Mouse (Mus musculus) cerebellum, adult 2 months (tissue): Measurements from ENCODE around the gene Zbtb3.

Source experiments
- CTCF ChIP-seq: fragments of 200-500 bp; IDR thresholded peaks from 2 replicates; pipeline ENCODE4 v1.5.1; 2011; ENCODE audit warnings: low read depth, mild to moderate bottlenecking, control low read depth, low read length, moderate library complexity, borderline replicate concordance; ENCODE audit not compliant: insufficient read depth
- POLR2A ChIP-seq: fragments of 200-500 bp; IDR thresholded peaks from 2 replicates; pipeline ENCODE4 v1.6.1; 2011; ENCODE audit warnings: low read length, control low read depth, borderline replicate concordance; ENCODE audit not compliant: insufficient read depth

DNA sequence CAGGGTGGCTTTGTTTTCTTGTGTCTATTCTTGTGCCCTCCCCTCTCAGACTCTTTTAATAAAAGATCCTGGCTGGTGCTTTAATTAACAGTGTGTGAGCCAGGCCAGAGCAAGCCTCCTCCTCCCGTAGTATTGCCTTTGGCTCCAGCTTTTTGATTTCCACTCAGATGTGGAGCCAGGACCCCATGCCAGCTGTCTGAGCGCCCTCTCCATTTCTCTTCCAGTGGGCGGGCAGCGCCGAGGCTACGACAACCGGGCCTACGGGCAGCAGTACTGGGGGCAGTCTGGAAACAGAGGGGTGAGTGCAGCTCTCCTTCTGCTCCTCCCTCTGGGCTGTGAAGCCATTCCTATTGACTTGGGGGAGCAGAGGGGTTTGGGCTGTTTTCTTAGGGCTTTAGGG lies 28.3 kb downstream of the Zbtb3 start:
- TF ChIP-seq CTCF (no peak), POLR2A (no peak)
